Mouse (Mus musculus): ENCODE data around the gene Tti1. TPM values are rescaled to one million over a fixed set of nuclear protein-coding genes. Genes with fewer than 3 reads are reported as not detected.

Gene Tti1
- total and polyA plus RNA-seq, 3 experiments: 19.3 to 26.5 TPM; not detected in 1

- Histone ChIP-seq H3K36me3 (ENCODE audit: control insufficient read depth in 1 of 2, insufficient read depth in 2 of 2, low read length in 2 of 2) (peaks cover 0 to 8% of the 10 kb centered on the region in 2 experiments; a peak in 2 of 4 replicates), H3K27ac (ENCODE audit: control insufficient read depth, low read depth, low read length) (no peak overlapping the region), H3K27me3 (ENCODE audit: control insufficient read depth in 1 of 2, insufficient read depth in 2 of 2, low read length in 2 of 2) (no peaks in the 10 kb centered on the region), H3K9ac (ENCODE audit: control insufficient read depth, low read depth, low read length, poor library complexity, severe bottlenecking) (no peak overlapping the region), H3K4me3 (ENCODE audit: control insufficient read depth in 1 of 2, insufficient read depth in 1 of 2, low read depth in 2 of 2, low read length in 2 of 2) (no peak overlapping the region), H3K4me1 (ENCODE audit: control insufficient read depth in 1 of 2, insufficient read depth in 2 of 2, low read length in 2 of 2) (no peaks in the 10 kb centered on the region), H3K79me2 (ENCODE audit: control insufficient read depth, insufficient read depth, low read length, poor library complexity) (peaks cover 2% of the 10 kb centered on the region; the same call in 1 of the 2 replicates), H3K9me3 (replicated peaks; ENCODE audit: insufficient read depth, low read length) (no peaks in the 10 kb centered on the region)
- TF ChIP-seq UBTF (IDR thresholded peaks at IDR 0.05; ENCODE audit: borderline replicate concordance, insufficient read depth, low read depth, low read length) (no peak), JUND (IDR thresholded peaks at IDR 0.05; ENCODE audit: low read depth, low read length) (no peak), USF2 (IDR thresholded peaks at IDR 0.05; ENCODE audit: borderline replicate concordance in 1 of 2, insufficient read depth in 1 of 2, low read depth in 1 of 2, low read length in 2 of 2) (no peak), TAL1 (IDR thresholded peaks at IDR 0.05; ENCODE audit: low read length) (no peak), TBP (IDR thresholded peaks at IDR 0.05; ENCODE audit: low read depth, low read length) (no peak), ZC3H11A (IDR thresholded peaks at IDR 0.05; ENCODE audit: low read depth, low read length) (no peak), ELF1 (IDR thresholded peaks at IDR 0.05; ENCODE audit: low read depth, low read length) (no peak), POLR2A (IDR thresholded peaks at IDR 0.05; ENCODE audit: control insufficient read depth in 1 of 2, insufficient read depth in 1 of 2, low read depth in 1 of 2, low read length in 2 of 2, poor library complexity in 1 of 2) (no peak), ZMIZ1 (IDR thresholded peaks at IDR 0.05; ENCODE audit: low read depth, low read length) (no peak), MXI1 (IDR thresholded peaks at IDR 0.05; ENCODE audit: low read depth, low read length) (no peak), MEF2A (IDR thresholded peaks at IDR 0.05; ENCODE audit: extremely low read depth, insufficient replicate concordance, low read depth, low read length, poor library complexity, severe bottlenecking) (no peak), CHD1 (IDR thresholded peaks at IDR 0.05; ENCODE audit: low read depth, low read length) (no peak), MYC (IDR thresholded peaks at IDR 0.05; ENCODE audit: low read depth, low read length) (no peak)
- DNase-seq (ENCODE audit: low read depth, low spot score): no peak
Observed at GRCm38 (mm10) chr2:158004620-158005019, 23.6 kb downstream of the Tti1 start.

GRCm38 (mm10) chr2:157998817-157999216 is 29.4 kb downstream of the Tti1 start:
- Histone ChIP-seq H3K4me1 (ENCODE audit: control insufficient read depth in 1 of 2, insufficient read depth in 2 of 2, low read length in 2 of 2) (no peaks in the 10 kb centered on the region), H3K36me3 (ENCODE audit: control insufficient read depth in 1 of 2, insufficient read depth in 2 of 2, low read length in 2 of 2) (no peaks in the 10 kb centered on the region), H3K9me3 (replicated peaks; ENCODE audit: insufficient read depth, low read length) (no peaks in the 10 kb centered on the region), H3K27ac (ENCODE audit: control insufficient read depth, low read depth, low read length) (no peak overlapping the region), H3K27me3 (ENCODE audit: control insufficient read depth in 1 of 2, insufficient read depth in 2 of 2, low read length in 2 of 2) (no peaks in the 10 kb centered on the region), H3K9ac (ENCODE audit: control insufficient read depth, low read depth, low read length, poor library complexity, severe bottlenecking) (no peak overlapping the region), H3K4me3 (ENCODE audit: control insufficient read depth in 1 of 2, insufficient read depth in 1 of 2, low read depth in 2 of 2, low read length in 2 of 2) (no peak overlapping the region), H3K79me2 (ENCODE audit: control insufficient read depth, insufficient read depth, low read length, poor library complexity) (no peaks in the 10 kb centered on the region)
- TF ChIP-seq GATA1 (IDR thresholded peaks at IDR 0.05; ENCODE audit: low read depth, low read length) (no peak), TCF12 (IDR thresholded peaks at IDR 0.05; ENCODE audit: low read depth, low read length) (no peak), MAX (IDR thresholded peaks at IDR 0.05; ENCODE audit: low read length) (no peak), MXI1 (IDR thresholded peaks at IDR 0.05; ENCODE audit: low read depth, low read length) (no peak), EP300 (IDR thresholded peaks at IDR 0.05; ENCODE audit: low read depth in 1 of 2, low read length in 2 of 2) (no peak), CHD1 (IDR thresholded peaks at IDR 0.05; ENCODE audit: low read depth, low read length) (no peak), BHLHE40 (IDR thresholded peaks at IDR 0.05; ENCODE audit: borderline replicate concordance, low read depth, low read length) (no peak), GABPA (IDR thresholded peaks at IDR 0.05; ENCODE audit: low read depth, low read length) (no peak), ELF1 (IDR thresholded peaks at IDR 0.05; ENCODE audit: low read depth, low read length) (no peak), MEF2A (IDR thresholded peaks at IDR 0.05; ENCODE audit: extremely low read depth, insufficient replicate concordance, low read depth, low read length, poor library complexity, severe bottlenecking) (no peak), SMC3 (IDR thresholded peaks at IDR 0.05; ENCODE audit: low read depth, low read length) (no peak)
- no peak for DNase-seq (ENCODE audit: low read depth, low spot score)

Measured in MEL (cell line).